Mouse (Mus musculus) midbrain, embryonic 10.5 days (tissue): ENCODE measurements around the gene Npsr1. TPM values are rescaled to one million over a fixed set of nuclear protein-coding genes. Genes with fewer than 3 reads are reported as not detected.

ENCODE experiments used
- DNase-seq: peaks from one replicate; pipeline ENCODE4 v3.0.0-alpha.2; 2017; ENCODE audit warnings: low spot score
- H3K27ac ChIP-seq: fragments of 300-500 bp; sonication (generic); replicated peaks from 2 replicates; pipeline ENCODE4 v1.5.1; 2016; ENCODE audit warnings: mild to moderate bottlenecking
- H3K27me3 ChIP-seq: fragments of 300-500 bp; sonication (generic); 2 replicates; pipeline ENCODE4 v1.6.1; 2016; ENCODE audit warnings: low read depth, mild to moderate bottlenecking; ENCODE audit not compliant: poor library complexity, severe bottlenecking
- H3K36me3 ChIP-seq: fragments of 300-500 bp; sonication (generic); 2 replicates; pipeline ENCODE4 v1.6.1; 2016; ENCODE audit warnings: mild to moderate bottlenecking, moderate library complexity
- H3K4me1 ChIP-seq: fragments of 300-500 bp; sonication (generic); 2 replicates; pipeline ENCODE4 v1.6.1; 2016
- H3K4me3 ChIP-seq: fragments of 300-500 bp; sonication (generic); 2 replicates; pipeline ENCODE4 v1.5.1; 2016; ENCODE audit warnings: mild to moderate bottlenecking, moderate library complexity
- H3K9me3 ChIP-seq: fragments of 300-500 bp; sonication (generic); replicated peaks from 2 replicates; pipeline ENCODE4 v1.6.1; 2016; ENCODE audit warnings: mild to moderate bottlenecking
- WGBS: fragments of 180-500 bp; shearing (Covaris S2); methylation state at CpG from one replicate; pipeline ENCODE4 v1.1.7; 2016; 5-methylcytosine and 5-hydroxymethylcytosine counted together
- polyA plus RNA-seq: library from polyadenylated mRNA; unstranded; fragments of >200 nt; fragmentation: Nextera tagmentation; extraction: Ambion mirVana; gene quantifications from 2 replicates; pipeline ENCODE4 v1.2.1, GENCODE M21; 2016

Npsr1 gene
- polyA plus RNA-seq = not detected in 2 replicates

DNA sequence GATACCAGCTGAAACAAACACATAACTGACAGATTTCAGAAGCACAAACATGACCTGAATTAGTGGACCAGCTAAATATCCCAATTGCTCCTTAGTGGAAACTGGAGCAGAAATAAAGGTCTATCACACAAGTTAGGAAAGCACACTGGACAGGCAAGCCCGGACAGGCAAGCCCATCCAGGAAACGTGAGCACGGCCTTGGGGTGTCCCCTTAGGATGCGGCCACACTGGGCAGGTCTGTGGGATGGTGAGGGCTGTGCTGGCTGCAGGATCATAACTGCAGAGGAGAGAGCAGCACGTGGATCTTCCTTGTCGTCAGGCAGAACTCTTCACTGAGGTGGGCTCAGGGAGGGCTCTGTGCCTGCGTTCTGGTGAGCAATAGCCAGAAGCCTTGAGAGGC lies at the start of gene Npsr1:
Gene Npsr1 (plus strand): TSS at position 301 of the 400 bp plus-strand sequence.
- Histone ChIP-seq H3K4me1 (no peaks in the 10 kb centered on the region), H3K9me3 (no peaks in the 10 kb centered on the region), H3K27ac (no peak within 1 kb of the TSS), H3K36me3 (no peaks in the 10 kb centered on the region), H3K27me3 (no peaks in the 10 kb centered on the region), H3K4me3 (no peak within 1 kb of the TSS)
- 84% methylated on average over 7 of the region's 7 CpGs for WGBS
- DNase-seq = no peak

DNA sequence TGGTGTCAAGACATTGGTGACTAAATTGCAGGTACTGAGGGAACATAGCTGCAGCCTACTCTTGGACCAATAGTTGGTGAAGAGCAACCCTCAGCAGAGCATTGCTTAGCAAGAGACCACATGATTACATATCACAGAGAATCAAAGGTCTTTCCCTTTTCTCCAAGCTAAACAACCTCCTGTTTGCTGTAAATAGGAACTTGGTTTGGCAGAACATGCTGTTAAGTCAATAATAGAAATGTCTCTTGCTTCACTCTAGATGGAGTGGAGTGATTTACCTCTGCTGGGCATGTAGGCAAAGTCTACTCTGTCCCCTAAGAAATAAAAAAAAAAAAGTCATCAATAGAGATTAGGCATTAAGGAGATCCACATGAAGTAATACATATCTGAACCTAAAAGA lies 46.3 kb upstream of the Npsr1 start:
- no peaks in the 10 kb centered on the region for H3K4me1 ChIP-seq
- no peaks in the 10 kb centered on the region for H3K36me3 ChIP-seq
- H3K9me3 ChIP-seq = no peaks in the 10 kb centered on the region
- no peak for DNase-seq
- no peak overlapping the region for H3K4me3 ChIP-seq
- H3K27ac ChIP-seq = no peak overlapping the region
- H3K27me3 ChIP-seq = no peaks in the 10 kb centered on the region

DNA sequence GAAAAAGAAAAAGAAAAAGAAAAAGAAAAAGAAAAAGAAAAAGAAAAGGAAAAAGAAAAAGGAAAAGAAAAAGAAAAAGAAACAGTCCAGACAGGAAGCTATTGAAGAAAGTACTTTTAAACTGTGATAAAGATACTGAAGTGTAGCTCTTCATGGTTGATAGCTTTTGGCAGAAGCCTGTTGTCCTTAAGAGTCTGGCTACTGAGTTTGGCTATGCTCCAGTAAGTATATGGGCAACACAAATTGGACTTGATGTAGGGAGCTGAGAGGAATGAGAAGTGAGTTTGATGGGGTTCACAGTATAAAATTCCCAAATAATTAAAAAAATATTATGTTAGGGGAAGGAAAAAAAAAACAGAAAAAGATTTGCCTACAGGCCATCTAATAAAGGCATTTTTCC lies 34.5 kb upstream of the Npsr1 start:
- no peak overlapping the region for H3K27ac ChIP-seq
- no peaks in the 10 kb centered on the region for H3K36me3 ChIP-seq
- no peak overlapping the region for H3K4me3 ChIP-seq
- DNase-seq = no peak
- no peaks in the 10 kb centered on the region for H3K4me1 ChIP-seq
- no peaks in the 10 kb centered on the region for H3K27me3 ChIP-seq
- no peaks in the 10 kb centered on the region for H3K9me3 ChIP-seq

DNA sequence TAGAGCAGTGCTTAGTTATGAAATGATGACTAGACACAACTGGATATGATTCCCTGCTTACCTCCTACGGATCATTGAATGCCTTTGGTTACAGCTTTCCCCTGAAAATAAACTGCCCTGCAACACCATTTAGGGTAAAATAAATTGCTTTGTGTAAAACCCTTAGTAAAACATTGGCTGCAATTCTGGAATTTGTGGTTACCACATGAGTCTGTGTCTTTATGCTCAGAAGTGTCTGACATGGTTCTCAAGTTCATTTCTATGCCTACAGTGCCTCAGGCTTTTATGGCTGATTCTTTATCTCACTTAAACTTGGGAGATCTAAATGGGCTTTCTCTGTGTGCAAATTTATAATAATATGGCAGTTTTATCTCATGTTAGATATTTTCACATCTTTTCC lies 26.1 kb upstream of the Npsr1 start:
- no peak overlapping the region for H3K27ac ChIP-seq
- no peaks in the 10 kb centered on the region for H3K9me3 ChIP-seq
- no peaks in the 10 kb centered on the region for H3K4me1 ChIP-seq
- H3K27me3 ChIP-seq = no peaks in the 10 kb centered on the region
- H3K4me3 ChIP-seq = no peak overlapping the region
- DNase-seq = no peak
- no peaks in the 10 kb centered on the region for H3K36me3 ChIP-seq
- WGBS = 93% methylated on average over 1 of the region's 1 CpGs

DNA sequence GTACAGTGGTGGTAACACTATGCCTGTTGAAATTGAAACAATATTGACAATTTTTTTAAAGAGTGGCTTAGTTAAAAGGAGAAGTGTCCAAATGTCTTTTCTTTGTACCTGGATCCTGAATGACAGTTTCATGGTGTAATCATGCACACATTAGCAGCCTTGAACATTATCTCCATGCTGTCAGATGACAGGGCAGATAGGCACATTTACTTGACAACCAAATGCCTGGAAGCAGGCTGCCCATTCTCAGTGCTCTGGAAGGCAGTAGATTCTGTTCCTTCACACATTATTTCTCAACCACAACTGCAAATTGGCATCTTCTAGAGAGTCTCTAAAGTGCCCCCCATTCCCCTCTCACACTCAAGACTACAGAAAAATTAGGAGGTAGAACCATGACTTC lies 20.2 kb upstream of the Npsr1 start:
- Histone ChIP-seq H3K36me3 (no peaks in the 10 kb centered on the region), H3K27ac (no peak overlapping the region), H3K4me1 (no peaks in the 10 kb centered on the region), H3K27me3 (no peaks in the 10 kb centered on the region), H3K9me3 (no peaks in the 10 kb centered on the region), H3K4me3 (no peak overlapping the region)
- DNase-seq = no peak

DNA sequence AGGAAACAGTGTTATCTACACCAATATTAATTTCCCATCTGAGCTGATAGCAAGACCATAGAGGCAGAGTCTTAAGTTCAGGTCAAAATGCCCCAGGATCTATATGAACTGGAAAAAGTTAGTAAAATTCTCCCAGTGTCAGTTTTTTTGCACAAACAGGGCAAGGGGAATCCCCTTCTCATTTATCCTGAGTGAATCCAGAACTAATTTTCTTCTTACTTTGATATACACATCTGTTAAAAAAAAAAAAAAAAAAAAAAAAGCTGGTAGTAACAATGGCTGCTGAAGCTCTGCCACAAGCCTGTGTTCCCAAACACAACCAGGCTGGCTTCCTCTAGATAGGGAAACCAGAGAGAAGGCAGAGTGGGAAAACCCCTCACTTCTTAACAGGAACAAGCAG lies 5.9 kb upstream of the Npsr1 start:
- Histone ChIP-seq H3K9me3 (no peaks in the 10 kb centered on the region), H3K27ac (no peak overlapping the region), H3K4me1 (no peaks in the 10 kb centered on the region), H3K36me3 (no peaks in the 10 kb centered on the region), H3K27me3 (no peaks in the 10 kb centered on the region), H3K4me3 (no peak overlapping the region)
- no peak for DNase-seq

DNA sequence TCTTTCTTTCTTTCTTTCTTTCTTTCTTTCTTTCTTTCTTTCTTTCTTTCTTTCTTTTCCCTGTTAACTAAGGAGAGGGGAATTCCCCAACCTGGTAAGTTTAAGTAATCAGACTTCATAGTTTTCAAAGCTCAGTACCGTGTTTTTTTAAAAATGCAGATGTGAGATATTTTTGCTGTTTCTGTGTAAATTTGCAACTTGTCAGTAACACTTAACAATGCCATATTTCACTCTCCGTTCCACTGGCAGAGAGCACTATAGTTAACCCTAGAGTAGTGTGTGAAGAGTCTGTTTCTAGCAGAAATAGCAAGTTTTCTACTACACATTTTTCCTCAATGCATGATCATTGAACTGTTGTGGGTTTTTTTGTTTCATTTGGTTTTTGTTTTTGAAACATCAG lies 730 bp downstream of the Npsr1 start:
- 90% methylated on average over 2 of the region's 2 CpGs for WGBS
- H3K27me3 ChIP-seq = no peaks in the 10 kb centered on the region
- H3K4me3 ChIP-seq = no peak overlapping the region
- no peaks in the 10 kb centered on the region for H3K9me3 ChIP-seq
- H3K27ac ChIP-seq = no peak overlapping the region
- H3K4me1 ChIP-seq = no peaks in the 10 kb centered on the region
- DNase-seq = no peak
- no peaks in the 10 kb centered on the region for H3K36me3 ChIP-seq

DNA sequence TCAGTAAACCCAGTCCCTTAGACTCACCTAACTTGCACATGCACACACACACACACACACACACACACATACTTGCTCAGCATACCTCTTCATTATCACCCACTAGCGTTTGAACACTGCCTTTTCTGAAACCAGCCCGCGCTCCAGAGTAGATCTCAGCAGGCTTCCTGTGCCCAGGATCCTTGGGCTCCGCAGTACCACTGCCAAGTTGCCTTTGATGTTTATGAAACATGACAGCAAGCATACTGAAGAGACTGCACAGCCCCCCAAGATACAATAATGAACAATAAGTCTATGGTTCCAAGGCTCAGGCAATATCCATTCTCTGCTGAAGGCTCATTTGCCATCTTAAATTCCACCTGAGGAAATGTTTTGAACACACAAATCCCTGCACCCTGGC lies 1.8 kb downstream of the Npsr1 start:
- Histone ChIP-seq H3K27me3 (no peaks in the 10 kb centered on the region), H3K27ac (no peak overlapping the region), H3K36me3 (no peaks in the 10 kb centered on the region), H3K4me3 (no peak overlapping the region), H3K9me3 (no peaks in the 10 kb centered on the region), H3K4me1 (no peaks in the 10 kb centered on the region)
- 79% methylated on average over 4 of the region's 4 CpGs for WGBS
- DNase-seq = no peak

DNA sequence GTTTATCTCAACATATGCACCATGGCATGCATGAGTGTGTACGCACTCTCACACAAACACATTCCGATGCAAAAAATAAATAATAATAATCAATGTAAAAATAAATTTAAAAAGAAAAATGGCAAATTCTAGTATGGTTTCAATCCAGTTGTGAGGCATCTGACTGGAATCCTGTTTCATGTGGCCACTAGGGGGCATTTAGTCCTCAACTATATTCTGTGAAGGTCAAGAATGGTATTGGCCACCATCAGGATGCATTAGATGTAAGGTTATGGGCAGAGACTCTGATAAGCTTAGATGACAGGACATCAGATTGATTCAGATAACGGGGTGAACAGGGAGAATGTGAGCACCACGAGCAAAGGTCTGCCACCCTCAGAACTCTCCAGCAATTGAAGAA lies 21.6 kb downstream of the Npsr1 start:
- 52% methylated on average over 4 of the region's 4 CpGs for WGBS
- H3K36me3 ChIP-seq = no peaks in the 10 kb centered on the region
- no peaks in the 10 kb centered on the region for H3K9me3 ChIP-seq
- no peak overlapping the region for H3K4me3 ChIP-seq
- H3K4me1 ChIP-seq = no peaks in the 10 kb centered on the region
- H3K27me3 ChIP-seq = no peaks in the 10 kb centered on the region
- no peak overlapping the region for H3K27ac ChIP-seq
- DNase-seq = peak; percentile 12

DNA sequence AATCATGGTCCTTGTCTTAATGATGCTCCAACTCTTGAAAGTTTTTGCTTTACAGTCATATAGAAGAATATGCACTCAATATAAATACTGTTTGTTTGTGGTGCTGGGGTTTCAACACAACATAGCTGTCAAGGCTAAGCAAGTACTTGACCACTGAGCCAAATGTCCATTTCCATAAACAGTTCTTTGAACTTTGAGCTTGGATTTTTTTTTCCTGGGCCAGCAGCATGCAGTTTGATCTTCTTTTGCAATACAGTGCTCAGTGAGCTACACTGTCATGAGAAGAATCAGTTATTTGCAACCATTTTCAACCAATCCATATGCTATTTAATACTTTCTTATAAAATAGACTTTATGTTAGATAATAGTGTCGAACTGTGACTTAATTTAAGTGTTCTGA lies 35.3 kb downstream of the Npsr1 start:
- no peaks in the 10 kb centered on the region for H3K36me3 ChIP-seq
- no peak for DNase-seq
- no peaks in the 10 kb centered on the region for H3K4me1 ChIP-seq
- no peaks in the 10 kb centered on the region for H3K9me3 ChIP-seq
- H3K27me3 ChIP-seq = no peaks in the 10 kb centered on the region
- no peak overlapping the region for H3K27ac ChIP-seq
- WGBS = 88% methylated on average over 1 of the region's 1 CpGs
- H3K4me3 ChIP-seq = no peak overlapping the region

DNA sequence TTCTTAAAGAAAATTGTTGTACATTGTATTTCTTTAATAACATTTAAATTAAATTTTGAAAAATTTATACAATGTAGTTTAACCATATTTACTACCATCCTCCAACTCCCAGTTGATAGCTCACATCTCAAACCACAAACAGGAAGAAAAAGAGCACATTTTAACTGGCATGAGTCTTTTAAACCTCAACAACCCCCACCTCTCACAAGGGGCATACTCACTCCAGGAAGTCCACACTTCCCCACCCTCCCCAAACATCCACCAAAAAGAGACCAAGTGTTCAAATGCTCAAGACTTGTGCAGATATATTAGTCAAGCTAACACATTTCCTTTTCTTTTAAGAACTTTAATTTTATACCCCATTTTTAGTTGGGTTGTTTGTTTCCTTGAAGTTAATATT lies 38.6 kb downstream of the Npsr1 start:
- Histone ChIP-seq H3K27me3 (no peaks in the 10 kb centered on the region), H3K4me1 (no peaks in the 10 kb centered on the region), H3K9me3 (no peaks in the 10 kb centered on the region), H3K4me3 (no peak overlapping the region), H3K27ac (no peak overlapping the region), H3K36me3 (no peaks in the 10 kb centered on the region)
- DNase-seq = no peak

DNA sequence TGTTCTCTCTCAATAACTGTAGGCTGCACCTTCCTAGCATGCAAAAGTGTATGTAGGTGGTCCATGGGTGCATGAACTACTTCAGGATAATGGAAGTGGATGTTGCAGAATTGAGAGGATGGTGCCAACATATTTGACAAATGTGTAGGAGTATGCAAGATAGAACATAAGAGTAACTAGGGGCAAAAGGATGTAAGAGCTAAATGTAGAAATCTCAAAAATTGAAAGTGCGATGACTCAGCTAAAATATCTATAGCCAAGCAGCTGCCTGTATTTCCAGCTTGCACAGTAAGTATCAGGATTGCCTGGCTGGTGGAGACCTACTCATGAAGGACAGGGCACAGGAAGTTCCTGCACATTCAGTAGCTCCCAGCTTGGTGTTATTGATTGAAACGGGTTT lies 46.5 kb downstream of the Npsr1 start:
- H3K4me3 ChIP-seq = no peak overlapping the region
- DNase-seq = no peak
- H3K4me1 ChIP-seq = no peaks in the 10 kb centered on the region
- no peaks in the 10 kb centered on the region for H3K36me3 ChIP-seq
- H3K9me3 ChIP-seq = no peaks in the 10 kb centered on the region
- no peak overlapping the region for H3K27ac ChIP-seq
- WGBS = 85% methylated on average over 2 of the region's 2 CpGs
- no peaks in the 10 kb centered on the region for H3K27me3 ChIP-seq

DNA sequence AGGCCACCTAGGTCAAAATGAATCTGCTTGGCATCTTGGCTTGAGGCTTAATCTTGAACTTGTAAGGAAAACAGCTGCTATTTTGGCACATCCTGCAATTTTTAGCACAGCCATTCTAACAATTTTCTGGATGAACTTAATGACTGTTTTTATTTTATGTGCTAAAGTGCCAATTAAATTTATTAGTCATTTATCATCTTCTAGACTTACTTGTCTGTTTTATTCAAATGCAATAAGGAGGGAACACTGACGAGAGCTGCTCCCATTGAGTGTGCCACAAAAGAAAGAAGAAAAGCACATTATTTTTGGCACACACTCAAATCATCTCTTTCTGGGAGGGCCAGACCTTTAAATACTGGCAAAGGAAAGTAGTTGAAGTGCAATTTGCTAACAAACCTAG lies 59.4 kb downstream of the Npsr1 start:
- Histone ChIP-seq H3K9me3 (no peaks in the 10 kb centered on the region), H3K27me3 (no peaks in the 10 kb centered on the region), H3K4me1 (peaks cover 7% of the 10 kb centered on the region), H3K36me3 (no peaks in the 10 kb centered on the region), H3K27ac (no peak overlapping the region), H3K4me3 (no peak overlapping the region)
- no peak for DNase-seq
- 74% methylated on average over 1 of the region's 1 CpGs for WGBS

DNA sequence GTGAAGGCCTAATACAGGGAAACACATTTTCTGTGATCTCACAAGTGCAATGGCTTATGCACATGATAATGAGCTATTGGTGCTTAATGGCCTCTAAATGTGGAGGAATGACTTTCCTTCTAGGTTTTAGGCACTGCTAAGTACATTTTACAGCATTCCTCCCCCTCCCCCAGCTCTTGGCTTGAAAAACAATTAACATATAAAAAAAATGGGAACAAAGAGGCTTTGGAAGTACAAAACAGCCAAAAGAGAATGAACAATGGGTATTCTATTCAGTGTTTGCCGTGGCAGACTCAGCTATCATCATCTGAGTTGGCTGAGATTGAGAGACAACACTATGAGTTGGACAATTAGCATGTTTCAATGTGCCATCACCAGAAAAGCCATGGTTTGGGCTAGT lies 62.6 kb downstream of the Npsr1 start:
- H3K27ac ChIP-seq = no peak overlapping the region
- H3K27me3 ChIP-seq = no peaks in the 10 kb centered on the region
- no peaks in the 10 kb centered on the region for H3K9me3 ChIP-seq
- DNase-seq = no peak
- H3K4me1 ChIP-seq = peaks cover 7% of the 10 kb centered on the region
- WGBS = 27% methylated on average over 1 of the region's 1 CpGs
- H3K36me3 ChIP-seq = no peaks in the 10 kb centered on the region
- H3K4me3 ChIP-seq = no peak overlapping the region
